Mouse (Mus musculus): ENCODE measurements at regions not wholly inside any gene's neighbourhood (a gene's known extent, or its start where the extent isn't known, plus 50 kb on each side); places are given as distances from the start of the nearest gene placed in this dataset.

GRCm38 (mm10) chr14:46015682-46016400 is 357.9 kb upstream of the Ddhd1 start:
- no peak for ATAC-seq (replicated peaks in 1 of 2; ENCODE audit: insufficient read depth in 1 of 2, low FRiP score in 2 of 2, low TSS enrichment in 1 of 2, low read depth in 1 of 2, poor library complexity in 2 of 2, severe bottlenecking in 2 of 2)

GRCm38 (mm10) chr14:46016701-46017106 is 358.8 kb upstream of the Ddhd1 start:
- no peak for ATAC-seq (replicated peaks in 1 of 2; ENCODE audit: insufficient read depth in 1 of 2, low FRiP score in 2 of 2, low TSS enrichment in 1 of 2, low read depth in 1 of 2, poor library complexity in 2 of 2, severe bottlenecking in 2 of 2)

- ATAC-seq (replicated peaks in 1 of 2; ENCODE audit: insufficient read depth in 1 of 2, low FRiP score in 2 of 2, low TSS enrichment in 1 of 2, low read depth in 1 of 2, poor library complexity in 2 of 2, severe bottlenecking in 2 of 2): no peak
Measured at GRCm38 (mm10) chr14:46017286-46017685, 359.3 kb upstream of the Ddhd1 start.

- ATAC-seq (replicated peaks in 1 of 2; ENCODE audit: insufficient read depth in 1 of 2, low FRiP score in 2 of 2, low TSS enrichment in 1 of 2, low read depth in 1 of 2, poor library complexity in 2 of 2, severe bottlenecking in 2 of 2): no peak
Measured at GRCm38 (mm10) chr14:46017976-46018375, 360.0 kb upstream of the Ddhd1 start.

GRCm38 (mm10) chr14:46019240-46020025 is 359.8 kb upstream of the Gm15217 start:
- no peak for ATAC-seq (replicated peaks in 1 of 2; ENCODE audit: insufficient read depth in 1 of 2, low FRiP score in 2 of 2, low TSS enrichment in 1 of 2, low read depth in 1 of 2, poor library complexity in 2 of 2, severe bottlenecking in 2 of 2)

GRCm38 (mm10) chr14:46034301-46034700 is 344.9 kb upstream of the Gm15217 start:
- no peak for ATAC-seq (replicated peaks in 1 of 2; ENCODE audit: insufficient read depth in 1 of 2, low FRiP score in 2 of 2, low TSS enrichment in 1 of 2, low read depth in 1 of 2, poor library complexity in 2 of 2, severe bottlenecking in 2 of 2)

GRCm38 (mm10) chr14:46060622-46061381 is 318.4 kb upstream of the Gm15217 start:
- ATAC-seq (replicated peaks in 1 of 2; ENCODE audit: insufficient read depth in 1 of 2, low FRiP score in 2 of 2, low TSS enrichment in 1 of 2, low read depth in 1 of 2, poor library complexity in 2 of 2, severe bottlenecking in 2 of 2): no peak

GRCm38 (mm10) chr14:46067102-46067801 is 312.0 kb upstream of the Gm15217 start:
- no peak for ATAC-seq (replicated peaks in 1 of 2; ENCODE audit: insufficient read depth in 1 of 2, low FRiP score in 2 of 2, low TSS enrichment in 1 of 2, low read depth in 1 of 2, poor library complexity in 2 of 2, severe bottlenecking in 2 of 2)

GRCm38 (mm10) chr14:46071244-46071643 is 308.0 kb upstream of the Gm15217 start:
- no peak for ATAC-seq (replicated peaks in 1 of 2; ENCODE audit: insufficient read depth in 1 of 2, low FRiP score in 2 of 2, low TSS enrichment in 1 of 2, low read depth in 1 of 2, poor library complexity in 2 of 2, severe bottlenecking in 2 of 2)

- no peak for ATAC-seq (replicated peaks in 1 of 2; ENCODE audit: insufficient read depth in 1 of 2, low FRiP score in 2 of 2, low TSS enrichment in 1 of 2, low read depth in 1 of 2, poor library complexity in 2 of 2, severe bottlenecking in 2 of 2)
Measured at GRCm38 (mm10) chr14:46076738-46077137, 302.5 kb upstream of the Gm15217 start.

GRCm38 (mm10) chr14:46077406-46078131 is 301.6 kb upstream of the Gm15217 start:
- ATAC-seq (replicated peaks in 1 of 2; ENCODE audit: insufficient read depth in 1 of 2, low FRiP score in 2 of 2, low TSS enrichment in 1 of 2, low read depth in 1 of 2, poor library complexity in 2 of 2, severe bottlenecking in 2 of 2): no peak

GRCm38 (mm10) chr14:46082646-46083045 is 296.6 kb upstream of the Gm15217 start:
- no peak for ATAC-seq (replicated peaks in 1 of 2; ENCODE audit: insufficient read depth in 1 of 2, low FRiP score in 2 of 2, low TSS enrichment in 1 of 2, low read depth in 1 of 2, poor library complexity in 2 of 2, severe bottlenecking in 2 of 2)

GRCm38 (mm10) chr14:46088968-46089691 is 290.1 kb upstream of the Gm15217 start:
- ATAC-seq (replicated peaks in 1 of 2; ENCODE audit: insufficient read depth in 1 of 2, low FRiP score in 2 of 2, low TSS enrichment in 1 of 2, low read depth in 1 of 2, poor library complexity in 2 of 2, severe bottlenecking in 2 of 2): no peak

- ATAC-seq (replicated peaks in 1 of 2; ENCODE audit: insufficient read depth in 1 of 2, low FRiP score in 2 of 2, low TSS enrichment in 1 of 2, low read depth in 1 of 2, poor library complexity in 2 of 2, severe bottlenecking in 2 of 2): no peak
Measured at GRCm38 (mm10) chr14:46115950-46116349, 263.3 kb upstream of the Gm15217 start.

- ATAC-seq (replicated peaks in 1 of 2; ENCODE audit: insufficient read depth in 1 of 2, low FRiP score in 2 of 2, low TSS enrichment in 1 of 2, low read depth in 1 of 2, poor library complexity in 2 of 2, severe bottlenecking in 2 of 2): no peak
Measured at GRCm38 (mm10) chr14:46126541-46126940, 252.7 kb upstream of the Gm15217 start.

- ATAC-seq (replicated peaks in 1 of 2; ENCODE audit: insufficient read depth in 1 of 2, low FRiP score in 2 of 2, low TSS enrichment in 1 of 2, low read depth in 1 of 2, poor library complexity in 2 of 2, severe bottlenecking in 2 of 2): no peak
Measured at GRCm38 (mm10) chr14:46129762-46130161, 249.5 kb upstream of the Gm15217 start.

All from hematopoietic stem cell, adult 5-6 weeks (primary cell).